Mouse (Mus musculus) CH12.LX (cell line): Measurements from ENCODE around the gene Sfxn2. TPM values are rescaled to one million over a fixed set of nuclear protein-coding genes. Genes with fewer than 3 reads are reported as not detected.

Source experiments
- DNase-seq: peaks from one replicate; pipeline ENCODE4 v3.0.0-alpha.2; 2013; ENCODE audit errors: extremely low read depth
- H3K27ac ChIP-seq: 2 replicates; pipeline ENCODE4 v1.5.1; 2012; ENCODE audit warnings: low read depth, mild to moderate bottlenecking, control low read depth, moderate library complexity; ENCODE audit not compliant: insufficient read depth
- H3K27me3 ChIP-seq: replicated peaks from 2 replicates; pipeline ENCODE3; 2012; ENCODE audit warnings: inconsistent platforms
- H3K36me3 ChIP-seq, 2 experiments: replicated peaks in 1 of 2; 2 replicates each; pipeline versions ENCODE3 to v1.6.1; 2012; ENCODE audit warnings: inconsistent platforms in 1 of 2, low read length in 1 of 2, mild to moderate bottlenecking in 1 of 2, mixed read lengths in 1 of 2, moderate library complexity in 1 of 2; ENCODE audit not compliant: control insufficient read depth in 1 of 2, insufficient read depth in 1 of 2
- H3K4me1 ChIP-seq, 2 experiments: 2 replicates each; pipeline ENCODE4 v1.6.1; 2012; ENCODE audit warnings: inconsistent platforms in 1 of 2, moderate library complexity in 1 of 2; ENCODE audit not compliant: insufficient read depth in 2 of 2, control insufficient read depth in 1 of 2
- H3K4me2 ChIP-seq: 2 replicates; pipeline ENCODE4 v1.6.1; 2012; ENCODE audit warnings: low read depth, mild to moderate bottlenecking, control low read depth; ENCODE audit not compliant: poor library complexity, insufficient read depth, severe bottlenecking
- H3K4me3 ChIP-seq, 3 experiments: fragments of 150-350 bp in 1 of 3; sonication (generic) in 1 of 3; replicated peaks in 1 of 3; 2 replicates each; pipeline versions ENCODE3 to v1.5.1; 2011 to 2012; ENCODE audit warnings: low read depth in 2 of 3, low read length in 2 of 3, mild to moderate bottlenecking in 2 of 3, moderate library complexity in 2 of 3, control low read depth in 1 of 3, improper control_type of control experiment in 1 of 3, inconsistent platforms in 1 of 3, mixed read lengths in 1 of 3; ENCODE audit not compliant: poor library complexity in 1 of 3
- H3K79me2 ChIP-seq: replicated peaks from 2 replicates; pipeline ENCODE4 v1.6.1; 2012; ENCODE audit warnings: mild to moderate bottlenecking, moderate library complexity; ENCODE audit not compliant: control insufficient read depth, poor library complexity, insufficient read depth, severe bottlenecking; ENCODE audit errors: extremely low read depth
- H3K9ac ChIP-seq: 2 replicates; pipeline ENCODE4 v1.6.1; 2012; ENCODE audit warnings: low read depth, mild to moderate bottlenecking, control low read depth, moderate library complexity; ENCODE audit not compliant: insufficient read depth
- H3K9me3 ChIP-seq: replicated peaks from 2 replicates; pipeline ENCODE3; 2012; ENCODE audit warnings: low read length, inconsistent platforms, mixed read lengths
- BHLHE40 ChIP-seq: IDR thresholded peaks from 2 replicates; pipeline ENCODE4 v1.6.1; 2011; ENCODE audit warnings: mild to moderate bottlenecking, low read depth, low read length, improper control_type of control experiment
- CTCF ChIP-seq, 2 experiments: IDR thresholded peaks in 1 of 2; conservative IDR thresholded peaks in 1 of 2; 2 replicates each; pipeline ENCODE4 v1.5.1; 2011 to 2012; ENCODE audit warnings: low read depth in 2 of 2, low read length in 2 of 2, improper control_type of control experiment in 1 of 2, inconsistent platforms in 1 of 2, mild to moderate bottlenecking in 1 of 2, moderate library complexity in 1 of 2
- ELF1 ChIP-seq: IDR thresholded peaks from 2 replicates; pipeline ENCODE4 v1.6.1; 2014; ENCODE audit warnings: low read depth, mild to moderate bottlenecking, inconsistent platforms, low read length, improper control_type of control experiment
- IRF4 ChIP-seq: IDR thresholded peaks from 2 replicates; pipeline ENCODE4 v1.6.1; 2014; ENCODE audit warnings: low read depth, mild to moderate bottlenecking, inconsistent platforms, low read length, improper control_type of control experiment
- MAX ChIP-seq: IDR thresholded peaks from 2 replicates; pipeline ENCODE4 v1.6.1; 2011; ENCODE audit warnings: low read length, improper control_type of control experiment
- NELFE ChIP-seq: IDR thresholded peaks from 2 replicates; pipeline ENCODE4 v1.6.1; 2011; ENCODE audit warnings: low read depth, low read length, improper control_type of control experiment
- TCF12 ChIP-seq: IDR thresholded peaks from 2 replicates; pipeline ENCODE4 v1.6.1; 2014; ENCODE audit warnings: low read depth, mild to moderate bottlenecking, inconsistent platforms, low read length, improper control_type of control experiment
- ZC3H11A ChIP-seq: IDR thresholded peaks from 2 replicates; pipeline ENCODE4 v1.6.1; 2012; ENCODE audit warnings: low read depth, mild to moderate bottlenecking, inconsistent platforms, low read length, improper control_type of control experiment
- ZNF384 ChIP-seq: IDR thresholded peaks from 2 replicates; pipeline ENCODE4 v1.6.1; 2012; ENCODE audit warnings: low read depth, low read length, improper control_type of control experiment, inconsistent platforms
- dilution Hi-C: fragments of 300-500 bp; cut with MboI; formaldehyde crosslinking; loops from 2 replicates; pipeline ENCODE4 v1.14.3; 2020; ENCODE audit warnings: low sequenced_read_pairs; ENCODE audit not compliant: extremely low pct_unique_long_range_greater_than_20kb, extremely low pct_ligation_motif_present
- in situ Hi-C: fragments of 300-500 bp; cut with MboI; formaldehyde crosslinking; loops from 3 replicates; pipeline ENCODE4 v1.14.3; 2019; ENCODE audit warnings: low sequenced_read_pairs, low pct_ligation_motif_present, low pct_unique_long_range_greater_than_20kb, mixed read lengths
- polyA plus RNA-seq: library from polyadenylated mRNA; unstranded; fragments of >175 nt; gene quantifications from 2 replicates; pipeline ENCODE4 v1.2.1, GENCODE M21; 2012; ENCODE audit warnings: low read depth; ENCODE audit not compliant: insufficient read length
- total RNA-seq, 2 experiments: library from RNA; depleted of rRNA; stranded (reverse); fragments of 300-350 nt in 1 of 2; fragments of >200 nt in 1 of 2; gene quantifications; 2 replicates each; pipeline ENCODE4 v1.2.3; 2012 to 2014

The Sfxn2 gene
- total and polyA plus RNA-seq, 3 experiments, result 5.9 to 11.1 (median 8.5) TPM

GRCm38 (mm10) chr19:46528529-46529213, 44.5 kb upstream of the Sfxn2 start:
- dilution Hi-C loops (no loop called here), in situ Hi-C loops (no loop called here)
- Histone ChIP-seq H3K4me1 (peaks cover 17 to 100% of the 10 kb centered on the region in 2 experiments), H3K27ac (no peak overlapping the region), H3K36me3 (no peaks in the 10 kb centered on the region), H3K9me3 (no peaks in the 10 kb centered on the region), H3K4me2 (no peak overlapping the region), H3K79me2 (no peaks in the 10 kb centered on the region), H3K27me3 (no peaks in the 10 kb centered on the region), H3K9ac (no peak overlapping the region), H3K4me3 (no peak overlapping the region)
- TF ChIP-seq CTCF (conservative IDR thresholded peaks at IDR 0.05 in 1 of 2, IDR thresholded peaks at IDR 0.05 in 1 of 2; ENCODE audit: low read depth in 2 of 2, low read length in 2 of 2) (0 out of 4 replicates have a peak, but pooled peaks of 1 of the 2 experiments have one; percentile 10), TCF12 (no peak)
- DNase-seq, result no peak

GRCm38 (mm10) chr19:46529601-46530448, 43.3 kb upstream of the Sfxn2 start:
- Histone ChIP-seq H3K4me1 (peaks cover 12 to 99% of the 10 kb centered on the region in 2 experiments), H3K27me3 (no peaks in the 10 kb centered on the region)
- DNase-seq, result no peak

GRCm38 (mm10) chr19:46530449-46530990, 42.6 kb upstream of the Sfxn2 start:
- in situ Hi-C loops, result no loop called here
- no peak overlapping the region for H3K4me2 ChIP-seq
- no peak overlapping the region for H3K4me3 ChIP-seq
- no peaks in the 10 kb centered on the region for H3K27me3 ChIP-seq
- no peaks in the 10 kb centered on the region for H3K9me3 ChIP-seq
- H3K9ac ChIP-seq, result no peak overlapping the region
- DNase-seq, result no peak
- H3K79me2 ChIP-seq, result no peaks in the 10 kb centered on the region
- dilution Hi-C loops, result no loop called here
- H3K27ac ChIP-seq, result no peak overlapping the region
- peaks cover 9 to 98% of the 10 kb centered on the region in 2 experiments for H3K4me1 ChIP-seq
- TF ChIP-seq ELF1 (no peak), MAX (no peak), ZNF384 (peak; percentile 16; the same call in 1 of the 2 replicates)
- H3K36me3 ChIP-seq, result peaks cover 0 to 3% of the 10 kb centered on the region in 2 experiments

More at GRCm38 (mm10) chr19:46529601-46530448, 43.3 kb upstream of the Sfxn2 start:
- Histone ChIP-seq H3K79me2 (no peaks in the 10 kb centered on the region), H3K27ac (no peak overlapping the region), H3K9ac (no peak overlapping the region), H3K4me2 (no peak overlapping the region), H3K36me3 (peaks cover 0 to 3% of the 10 kb centered on the region in 2 experiments), H3K4me3 (no peak overlapping the region), H3K9me3 (no peaks in the 10 kb centered on the region)
- TF ChIP-seq ZC3H11A, result no peak
- no peak for TF ChIP-seq BHLHE40
- no peak for TF ChIP-seq IRF4
- TF ChIP-seq NELFE, result no peak
- dilution Hi-C loops (no loop called here), in situ Hi-C loops (no loop called here)
